Mouse (Mus musculus) stomach, postnatal 0 days (tissue): ENCODE measurements at regions not wholly inside any gene's neighbourhood (a gene's known extent, or its start where the extent isn't known, plus 50 kb on each side); places are given as distances from the start of the nearest gene placed in this dataset.

Source experiments
- CTCF ChIP-seq: IDR thresholded peaks from 2 replicates; pipeline ENCODE4 v1.5.1; 2016; ENCODE audit warnings: antibody characterized with exemption, low read depth, mild to moderate bottlenecking, moderate library complexity
- EP300 ChIP-seq: optimal IDR thresholded peaks from 2 replicates; pipeline ENCODE3; 2016; ENCODE audit warnings: antibody characterized with exemption

- TF ChIP-seq CTCF (no peak), EP300 (no peak)
Observed at GRCm38 (mm10) chr3:80084168-80084567, 199.8 kb downstream of the Fam198b start.
